Mouse (Mus musculus) mesoderm, embryonic 11.5 days (tissue): ENCODE results near the gene Chrm2.
A peak's percentile ranks its signal among the peaks of the same experiment; 100 is the strongest.

Experiments used
- DNase-seq: peaks from one replicate; pipeline ENCODE4 v3.0.0-alpha.2; 2012; ENCODE audit warnings: low read depth, low spot score

Gene Chrm2

GRCm38 (mm10) chr6:36517242-36517641, 129.4 kb downstream of the Chrm2 start:
- no peak for DNase-seq

GRCm38 (mm10) chr6:36523599-36523998, 135.7 kb downstream of the Chrm2 start:
- DNase-seq = no peak

GRCm38 (mm10) chr6:36528509-36528908, 140.6 kb downstream of the Chrm2 start:
- DNase-seq = no peak

- peak; percentile 7 for DNase-seq
These were observed 153.4 kb downstream of the Chrm2 start for GRCm38 (mm10) chr6:36541247-36541646.

DNA sequence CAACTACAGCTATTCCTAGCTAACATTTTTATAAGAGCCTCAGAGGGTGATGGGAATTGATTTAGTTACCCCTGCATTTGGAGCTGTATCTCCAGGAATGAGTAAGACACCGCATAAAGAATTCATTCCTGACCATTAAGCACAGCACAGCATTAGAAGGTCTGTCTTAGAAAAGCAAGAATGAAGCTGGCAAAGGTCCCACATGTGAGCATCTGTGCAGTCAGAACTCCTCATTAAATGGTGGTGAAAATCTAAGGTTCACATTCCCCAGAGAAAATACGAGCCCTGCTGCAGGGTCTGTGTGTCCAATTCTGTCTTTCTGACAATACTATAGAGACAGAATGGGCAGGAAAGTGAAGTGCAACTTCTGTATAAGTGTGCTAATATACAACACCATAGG, 179.0 kb downstream of the Chrm2 start:
- no peak for DNase-seq
